Mouse (Mus musculus) liver, embryonic 14.5 days (tissue): Measurements from ENCODE around the gene Lgals3.

Experiments used
- CTCF ChIP-seq: IDR thresholded peaks from 2 replicates; pipeline ENCODE4 v1.5.1; 2016; ENCODE audit warnings: antibody characterized with exemption, low read depth, control low read depth
- EP300 ChIP-seq: IDR thresholded peaks from 2 replicates; pipeline ENCODE4 v1.6.1; 2016; ENCODE audit warnings: antibody characterized with exemption, low read depth

- no peak for TF ChIP-seq CTCF
- no peak for TF ChIP-seq EP300
These were observed 4.1 kb downstream of the Lgals3 start for GRCm38 (mm10) chr14:47371689-47372088.
